Mouse (Mus musculus) myocyte (in vitro differentiated cells): Measurements from ENCODE around the gene Cfd. TPM values are rescaled to one million over a fixed set of nuclear protein-coding genes. Genes with fewer than 3 reads are reported as not detected.
A peak's percentile ranks its signal among the peaks of the same experiment; 100 is the strongest.

Experiments used
- H3K27me3 ChIP-seq: one replicate; pipeline ENCODE4 v1.6.1; 2011; ENCODE audit not compliant: control insufficient read depth, insufficient read depth, insufficient read length
- H3K36me3 ChIP-seq: one replicate; pipeline ENCODE4 v1.6.1; 2011; ENCODE audit not compliant: control insufficient read depth, insufficient read depth
- H3K4me2 ChIP-seq: one replicate; pipeline ENCODE4 v1.6.1; 2011; ENCODE audit warnings: low read depth, control low read depth
- H3K4me3 ChIP-seq: one replicate; pipeline ENCODE4 v1.5.1; 2011; ENCODE audit warnings: mild to moderate bottlenecking, control low read depth, moderate library complexity
- H3K79me2 ChIP-seq: one replicate; pipeline ENCODE4 v1.6.1; 2011; ENCODE audit not compliant: control insufficient read depth, insufficient read depth
- H3ac ChIP-seq: one replicate; pipeline ENCODE4 v1.6.1; 2011; ENCODE audit not compliant: control insufficient read depth, insufficient read length
- CEBPB ChIP-seq: IDR thresholded peaks from 2 replicates; pipeline ENCODE4 v1.6.1; 2011; ENCODE audit warnings: mild to moderate bottlenecking, moderate library complexity; ENCODE audit not compliant: poor library complexity, insufficient read depth, severe bottlenecking
- E2F4 ChIP-seq: IDR thresholded peaks from one replicate; pipeline ENCODE4 v1.6.1; 2011; ENCODE audit warnings: mild to moderate bottlenecking, control low read depth, moderate library complexity; ENCODE audit not compliant: insufficient read depth
- MAX ChIP-seq: IDR thresholded peaks from one replicate; pipeline ENCODE4 v1.6.1; 2011; ENCODE audit warnings: low read depth, mild to moderate bottlenecking, control low read depth
- MYOD1 ChIP-seq, 3 experiments: IDR thresholded peaks; one replicate each; pipeline ENCODE4 v1.6.1; 2011; ENCODE audit warnings: control low read depth in 2 of 3, low read depth in 2 of 3, mild to moderate bottlenecking in 2 of 3, moderate library complexity in 1 of 3; ENCODE audit not compliant: insufficient read length in 2 of 3, control insufficient read depth in 1 of 3
- MYOG ChIP-seq, 3 experiments: IDR thresholded peaks; one replicate each; pipeline ENCODE4 v1.6.1; 2011; ENCODE audit warnings: control low read depth in 2 of 3, low read depth in 2 of 3, mild to moderate bottlenecking in 2 of 3; ENCODE audit not compliant: insufficient read length in 2 of 3, control insufficient read depth in 1 of 3, insufficient read depth in 1 of 3
- POLR2A ChIP-seq: IDR thresholded peaks from one replicate; pipeline ENCODE4 v1.6.1; 2011; ENCODE audit warnings: low read depth, mild to moderate bottlenecking, control low read depth, moderate library complexity; ENCODE audit not compliant: insufficient read length
- POLR2AphosphoS2 ChIP-seq: IDR thresholded peaks from one replicate; pipeline ENCODE4 v1.6.1; 2011; ENCODE audit warnings: low read depth, control low read depth; ENCODE audit not compliant: insufficient read length
- REST ChIP-seq: IDR thresholded peaks from one replicate; pipeline ENCODE4 v1.6.1; 2011; ENCODE audit warnings: mild to moderate bottlenecking, control low read depth, moderate library complexity; ENCODE audit not compliant: insufficient read depth, insufficient read length
- SRF ChIP-seq: IDR thresholded peaks from one replicate; pipeline ENCODE4 v1.6.1; 2011; ENCODE audit warnings: low read depth; ENCODE audit not compliant: control insufficient read depth, insufficient read length
- TCF12 ChIP-seq: IDR thresholded peaks from one replicate; pipeline ENCODE4 v1.6.1; 2011; ENCODE audit warnings: mild to moderate bottlenecking, control low read depth; ENCODE audit not compliant: poor library complexity, insufficient read depth, severe bottlenecking
- TCF3 ChIP-seq: IDR thresholded peaks from one replicate; pipeline ENCODE4 v1.6.1; 2011; ENCODE audit warnings: low read depth, control low read depth; ENCODE audit not compliant: insufficient read length
- USF1 ChIP-seq: IDR thresholded peaks from one replicate; pipeline ENCODE4 v1.6.1; 2011; ENCODE audit warnings: low read depth, mild to moderate bottlenecking, control low read depth, moderate library complexity
- polyA plus RNA-seq: library from polyadenylated mRNA; unstranded; fragments of >200 nt; fragmentation: generic; extraction: Trizol; gene quantifications from one replicate; pipeline ENCODE4 v1.2.1, GENCODE M21; 2012; ENCODE audit warnings: missing spikeins

Gene Cfd
- polyA plus RNA-seq, 1 experiment: not detected

- no peak for TF ChIP-seq POLR2A
- no peak for TF ChIP-seq SRF
- no peak for TF ChIP-seq POLR2AphosphoS2
- TF ChIP-seq REST: no peak
- no peak for TF ChIP-seq USF1
- Histone ChIP-seq H3K27me3 (peaks cover 32% of the 10 kb centered on the region), H3K4me2 (no peak overlapping the region), H3K79me2 (peaks cover 16% of the 10 kb centered on the region), H3K36me3 (no peaks in the 10 kb centered on the region), H3K4me3 (peak overlapping the region; percentile 84), H3ac (no peak overlapping the region)
Observed at GRCm38 (mm10) chr10:79918231-79919078, 27.8 kb downstream of the Cfd start.

GRCm38 (mm10) chr10:79919251-79919849, 28.7 kb downstream of the Cfd start:
- no peak overlapping the region for H3K4me3 ChIP-seq
- H3ac ChIP-seq: no peak overlapping the region
- TF ChIP-seq TCF12 (no peak), POLR2AphosphoS2 (no peak), TCF3 (no peak), POLR2A (no peak), REST (no peak), SRF (no peak), CEBPB (no peak), E2F4 (no peak), MYOD1 (IDR thresholded peaks at IDR 0.05; ENCODE audit: control insufficient read depth in 1 of 3, insufficient read length in 2 of 3, low read depth in 2 of 3) (no peak), MYOG (IDR thresholded peaks at IDR 0.05; ENCODE audit: control insufficient read depth in 1 of 3, insufficient read depth in 1 of 3, insufficient read length in 2 of 3, low read depth in 2 of 3) (no peak), USF1 (no peak), MAX (no peak)
- H3K79me2 ChIP-seq: peaks cover 16% of the 10 kb centered on the region
- peaks cover 32% of the 10 kb centered on the region for H3K27me3 ChIP-seq
- no peak overlapping the region for H3K4me2 ChIP-seq
- H3K36me3 ChIP-seq: no peaks in the 10 kb centered on the region

GRCm38 (mm10) chr10:79920056-79920890, 29.6 kb downstream of the Cfd start:
- Histone ChIP-seq H3K4me2 (no peak overlapping the region), H3K27me3 (peaks cover 32% of the 10 kb centered on the region), H3K79me2 (peaks cover 14% of the 10 kb centered on the region), H3ac (no peak overlapping the region), H3K4me3 (no peak overlapping the region), H3K36me3 (no peaks in the 10 kb centered on the region)
- TF ChIP-seq MYOG (IDR thresholded peaks at IDR 0.05; ENCODE audit: control insufficient read depth in 1 of 3, insufficient read depth in 1 of 3, insufficient read length in 2 of 3, low read depth in 2 of 3): no peak
- TF ChIP-seq TCF12: no peak

DNA sequence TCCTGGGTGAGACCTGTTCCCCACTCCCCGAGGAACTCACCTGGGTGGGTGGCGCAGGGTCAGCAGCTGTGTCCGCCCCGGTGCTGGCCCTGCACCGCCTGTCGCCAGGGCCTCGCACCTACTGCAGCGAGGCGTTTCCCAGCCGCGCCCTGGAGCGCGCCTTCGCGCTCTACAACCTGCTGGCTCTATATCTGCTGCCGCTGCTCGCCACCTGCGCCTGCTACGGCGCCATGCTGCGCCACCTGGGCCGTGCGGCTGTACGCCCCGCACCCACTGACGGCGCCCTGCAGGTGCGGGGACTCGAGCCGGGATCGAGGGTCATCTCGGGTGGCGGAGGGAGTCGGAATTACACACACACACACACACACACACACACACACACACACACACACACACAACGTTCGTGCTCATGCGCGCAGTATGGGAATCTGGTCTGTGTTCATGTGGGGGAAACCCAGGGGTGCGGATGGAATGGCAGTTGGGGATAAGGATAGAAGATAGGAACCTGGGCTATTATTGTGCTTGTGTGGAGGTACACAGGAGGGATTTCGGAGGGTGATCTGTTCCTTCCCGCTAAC, 30.4 kb downstream of the Cfd start, which contains the start of gene R3hdm4:
R3hdm4 (minus strand) TSS at position 251 of the 578 bp plus-strand sequence.
- no peak within 1 kb of the TSS for H3K4me3 ChIP-seq
- TF ChIP-seq MAX: no peak
- TF ChIP-seq TCF12: no peak
- no peak for TF ChIP-seq USF1
- TF ChIP-seq CEBPB: no peak
- no peak for TF ChIP-seq TCF3
- no peak for TF ChIP-seq E2F4
- no peak for TF ChIP-seq SRF
- TF ChIP-seq POLR2AphosphoS2: no peak
- TF ChIP-seq MYOG (IDR thresholded peaks at IDR 0.05; ENCODE audit: control insufficient read depth in 1 of 3, insufficient read depth in 1 of 3, insufficient read length in 2 of 3, low read depth in 2 of 3): no peak
- no peak for TF ChIP-seq MYOD1 (IDR thresholded peaks at IDR 0.05; ENCODE audit: control insufficient read depth in 1 of 3, insufficient read length in 2 of 3, low read depth in 2 of 3)
- no peak for TF ChIP-seq POLR2A
- TF ChIP-seq REST: no peak
- H3K4me2 ChIP-seq: no peak within 1 kb of the TSS
- H3ac ChIP-seq: no peak within 1 kb of the TSS
- peaks cover 32% of the 10 kb centered on the region for H3K27me3 ChIP-seq
- no peaks in the 10 kb centered on the region for H3K36me3 ChIP-seq
- H3K79me2 ChIP-seq: peaks cover 6% of the 10 kb centered on the region
